Mouse (Mus musculus) layer of hippocampus, postnatal 14 days (tissue): ENCODE data around the gene 9530002B09Rik. TPM values are rescaled to one million over a fixed set of nuclear protein-coding genes. Genes with fewer than 3 reads are reported as not detected.

Source experiments
- DNase-seq, 2 experiments: peaks; one replicate each; pipeline ENCODE4 v3.0.0; 2021 to 2022; ENCODE audit warnings: low spot score in 2 of 2, mixed read lengths in 1 of 2
- long read RNA-seq, 2 experiments: library from polyadenylated mRNA; stranded (forward); transcript quantifications; one replicate each; pipeline ENCODE4 v2.0.0; 2021
- total RNA-seq, 2 experiments: library from RNA; stranded (reverse); gene quantifications; 2 replicates each; pipeline ENCODE4 v1.2.3; 2021

The 9530002B09Rik gene
- not detected for total RNA-seq
- long read RNA-seq, experiment 1 = 0 reads
- long read RNA-seq, experiment 2 = 0 reads

- DNase-seq = no peak
Measured at GRCm38 (mm10) chr4:122688975-122689374, at the start of gene 9530002B09Rik. Gene 9530002B09Rik (plus strand): TSS chr4:122689275.

Other genes starting within 250 kb of the 9530002B09Rik start
- gene Ppt1, start 147.0 kb downstream of the 9530002B09Rik start, total RNA-seq = 10 to 100 TPM; 81.0 to 86.8 TPM
- gene Cap1, start 196.8 kb downstream of the 9530002B09Rik start, total RNA-seq = 100 to 1,000 TPM; 231 to 249 TPM